Mouse (Mus musculus) left cerebral cortex, postnatal 14 days (tissue): Measurements from ENCODE around the gene Txlnb. TPM values are rescaled to one million over a fixed set of nuclear protein-coding genes. Genes with fewer than 3 reads are reported as not detected.

Experiments used
- total RNA-seq, 2 experiments: library from RNA; stranded (reverse); gene quantifications; 2 replicates each; pipeline ENCODE4 v1.2.3; 2021

Txlnb gene
- total RNA-seq, 2 experiments from 2014 or later = 0.17 to 0.26 TPM

Other genes starting within 250 kb of the Txlnb start
- 10 to 100 TPM; 38.9 to 41.6 TPM for gene Cited2, start 73.0 kb upstream of the Txlnb start, total RNA-seq
- 10 to 100 TPM; 25.2 to 29.1 TPM for gene Heca, start 151.8 kb downstream of the Txlnb start, total RNA-seq
- 10 to 100 TPM; 13.9 to 17.7 TPM for gene Abracl, start 227.1 kb downstream of the Txlnb start, total RNA-seq